Mouse (Mus musculus) forebrain, embryonic 16.5 days (tissue): ENCODE measurements around the gene Kcnq1. TPM values are rescaled to one million over a fixed set of nuclear protein-coding genes. Genes with fewer than 3 reads are reported as not detected.

Experiments used
- ATAC-seq: fragments of 200-750 bp; cut with Nextera tagmentation; 2 replicates; pipeline ENCODE4 v1.8.0; 2017; ENCODE audit warnings: mild to moderate bottlenecking, moderate library complexity
- H3K27ac ChIP-seq: fragments of 300-500 bp; sonication (generic); 2 replicates; pipeline ENCODE4 v1.5.1; 2014; ENCODE audit warnings: low read length, control low read depth
- H3K27me3 ChIP-seq: fragments of 300-500 bp; sonication (generic); replicated peaks from 2 replicates; pipeline ENCODE4 v1.6.1; 2014; ENCODE audit warnings: low read length; ENCODE audit not compliant: control insufficient read depth, insufficient read depth
- H3K36me3 ChIP-seq: fragments of 300-500 bp; sonication (generic); 2 replicates; pipeline ENCODE4 v1.6.1; 2014; ENCODE audit not compliant: control insufficient read depth, insufficient read depth
- H3K4me1 ChIP-seq: fragments of 300-500 bp; sonication (generic); replicated peaks from 2 replicates; pipeline ENCODE4 v1.6.1; 2014; ENCODE audit warnings: low read length; ENCODE audit not compliant: control insufficient read depth, insufficient read depth
- H3K4me2 ChIP-seq: fragments of 300-500 bp; sonication (generic); 2 replicates; pipeline ENCODE4 v1.6.1; 2014; ENCODE audit warnings: mild to moderate bottlenecking, low read length, control low read depth
- H3K4me3 ChIP-seq: fragments of 300-500 bp; sonication (generic); replicated peaks from 2 replicates; pipeline ENCODE4 v1.5.1; 2014; ENCODE audit warnings: mild to moderate bottlenecking, low read length, control low read depth
- H3K9ac ChIP-seq: fragments of 300-500 bp; sonication (generic); replicated peaks from 2 replicates; pipeline ENCODE4 v1.6.1; 2014; ENCODE audit warnings: low read depth, low read length, control low read depth
- H3K9me3 ChIP-seq: fragments of 300-500 bp; sonication (generic); 2 replicates; pipeline ENCODE4 v1.6.1; 2016; ENCODE audit warnings: low read length; ENCODE audit not compliant: control insufficient read depth
- WGBS: fragments of 180-500 bp; shearing (Covaris S2); extraction: QIAGEN DNeasy Blood & Tissue Kit; methylation state at CpG from one replicate; pipeline ENCODE4 v1.1.7; 2014; 5-methylcytosine and 5-hydroxymethylcytosine counted together
- polyA plus RNA-seq: library from polyadenylated mRNA; unstranded; fragments of >200 nt; fragmentation: Nextera tagmentation; extraction: Ambion mirVana; gene quantifications from 2 replicates; pipeline ENCODE4 v1.2.1, GENCODE M21; 2015

The Kcnq1 gene
- polyA plus RNA-seq, 1 experiment from 2014 or later, result 1.1 TPM

DNA sequence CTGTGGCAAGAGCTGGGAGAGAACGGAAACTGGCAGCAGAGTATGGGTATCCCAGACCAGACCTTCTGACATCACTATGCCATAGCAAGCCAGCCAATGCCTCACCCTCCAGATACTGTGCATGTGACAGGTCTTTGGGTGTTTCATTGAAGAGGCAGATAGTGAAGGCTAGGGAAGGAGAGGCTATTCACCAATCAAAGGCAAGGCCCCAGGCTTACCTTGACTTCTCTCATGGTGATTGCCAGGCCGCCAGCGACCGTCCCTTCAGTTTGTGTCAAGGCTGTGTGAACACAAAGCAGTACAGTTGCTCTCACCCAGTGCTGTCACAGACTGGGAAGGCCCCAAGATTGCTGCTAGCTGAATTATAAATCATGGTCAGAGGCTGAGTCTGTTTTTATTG, 75.1 kb downstream of the Kcnq1 start:
- ATAC-seq, result no peak
- Histone ChIP-seq H3K27ac (no peak overlapping the region), H3K9ac (no peak overlapping the region), H3K4me2 (no peak overlapping the region), H3K9me3 (no peaks in the 10 kb centered on the region), H3K4me3 (no peak overlapping the region), H3K36me3 (no peaks in the 10 kb centered on the region), H3K4me1 (peaks cover 5% of the 10 kb centered on the region), H3K27me3 (no peaks in the 10 kb centered on the region)
- WGBS, result 96% methylated on average over 4 of the region's 4 CpGs

DNA sequence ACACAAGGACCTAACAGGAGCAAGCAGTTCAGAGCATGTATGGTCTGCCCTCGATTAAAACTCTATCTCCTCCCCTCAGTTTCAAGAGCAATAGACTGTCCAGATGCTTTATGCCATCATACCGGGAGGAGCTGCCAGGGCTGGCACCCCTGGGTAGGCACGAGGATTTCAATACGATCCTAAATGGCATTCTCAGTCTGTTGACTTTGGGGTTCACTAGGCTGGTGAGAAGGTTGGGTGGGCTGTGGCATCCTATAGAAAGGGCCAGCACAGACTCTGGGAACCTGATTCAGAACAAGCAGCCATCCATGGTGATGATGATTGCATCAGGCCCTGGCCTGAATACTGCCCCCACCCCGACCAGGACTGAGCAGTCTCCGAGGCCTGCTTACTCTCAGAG, 79.3 kb downstream of the Kcnq1 start:
- no peaks in the 10 kb centered on the region for H3K27me3 ChIP-seq

DNA sequence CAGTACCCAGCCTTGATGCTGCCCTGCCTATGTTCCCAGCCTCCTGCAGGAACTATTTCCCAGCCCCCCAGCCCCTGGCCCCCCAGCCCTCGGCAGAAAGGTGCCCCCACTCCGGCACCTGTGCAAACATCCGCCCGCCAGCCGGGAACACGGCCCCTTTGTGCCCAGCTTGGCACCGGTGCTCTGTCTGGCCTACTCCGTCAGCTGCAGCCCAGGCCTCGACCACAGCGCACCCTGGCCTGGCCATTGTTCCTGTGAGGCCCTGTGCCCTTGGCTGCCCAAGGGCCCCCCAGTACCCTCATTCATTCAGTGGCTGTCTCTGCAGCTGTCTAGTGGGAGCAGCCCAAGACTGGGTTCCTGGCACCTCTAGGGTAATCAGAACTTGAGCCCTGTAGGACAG, 80.2 kb downstream of the Kcnq1 start:
- H3K4me3 ChIP-seq, result no peak overlapping the region
- H3K27me3 ChIP-seq, result no peaks in the 10 kb centered on the region
- no peak overlapping the region for H3K27ac ChIP-seq
- H3K36me3 ChIP-seq, result no peaks in the 10 kb centered on the region
- no peak; the same call in 1 of the 2 replicates for ATAC-seq
- no peak overlapping the region for H3K9ac ChIP-seq
- 73% methylated on average over 8 of the region's 10 CpGs for WGBS
- no peaks in the 10 kb centered on the region for H3K9me3 ChIP-seq
- 0 out of 2 replicates have a peak, but pooled peaks cover 3% of the 10 kb centered on the region for H3K4me1 ChIP-seq
- no peak overlapping the region for H3K4me2 ChIP-seq

More for the DNA sequence above, 79.3 kb downstream of the Kcnq1 start:
- no peak overlapping the region for H3K27ac ChIP-seq
- WGBS, result 78% methylated on average over 6 of the region's 6 CpGs
- H3K4me2 ChIP-seq, result no peak overlapping the region
- no peak for ATAC-seq
- no peak overlapping the region for H3K9ac ChIP-seq
- no peaks in the 10 kb centered on the region for H3K36me3 ChIP-seq
- peaks cover 6% of the 10 kb centered on the region for H3K4me1 ChIP-seq
- no peak overlapping the region for H3K4me3 ChIP-seq
- H3K9me3 ChIP-seq, result no peaks in the 10 kb centered on the region

DNA sequence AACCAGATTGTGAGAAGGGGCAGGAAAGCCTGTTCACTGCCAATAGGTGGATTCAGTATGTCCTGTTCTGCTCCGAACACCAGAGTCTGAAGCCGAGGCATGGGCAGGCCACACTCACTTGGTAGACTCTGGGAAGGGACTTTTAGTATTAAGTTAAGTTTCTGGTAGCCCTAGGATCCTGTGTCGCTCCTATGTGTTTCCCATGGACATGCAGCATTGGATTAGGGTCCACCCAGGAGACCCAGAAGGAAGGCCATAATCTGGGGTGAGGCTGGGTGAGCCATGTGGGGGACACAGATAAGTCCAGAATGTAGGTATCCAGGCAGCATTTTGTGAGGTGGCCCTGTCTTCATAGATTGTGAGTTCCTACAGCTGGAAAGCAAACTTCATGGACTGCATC, 81.0 kb downstream of the Kcnq1 start:
- no peaks in the 10 kb centered on the region for H3K27me3 ChIP-seq
- no peak for ATAC-seq
- H3K4me1 ChIP-seq, result 0 out of 2 replicates have a peak, but pooled peaks cover 3% of the 10 kb centered on the region
- no peak overlapping the region for H3K4me2 ChIP-seq
- 92% methylated on average over 3 of the region's 3 CpGs for WGBS
- no peak overlapping the region for H3K9ac ChIP-seq
- H3K9me3 ChIP-seq, result no peaks in the 10 kb centered on the region
- H3K27ac ChIP-seq, result no peak overlapping the region
- H3K36me3 ChIP-seq, result no peaks in the 10 kb centered on the region
- no peak overlapping the region for H3K4me3 ChIP-seq

DNA sequence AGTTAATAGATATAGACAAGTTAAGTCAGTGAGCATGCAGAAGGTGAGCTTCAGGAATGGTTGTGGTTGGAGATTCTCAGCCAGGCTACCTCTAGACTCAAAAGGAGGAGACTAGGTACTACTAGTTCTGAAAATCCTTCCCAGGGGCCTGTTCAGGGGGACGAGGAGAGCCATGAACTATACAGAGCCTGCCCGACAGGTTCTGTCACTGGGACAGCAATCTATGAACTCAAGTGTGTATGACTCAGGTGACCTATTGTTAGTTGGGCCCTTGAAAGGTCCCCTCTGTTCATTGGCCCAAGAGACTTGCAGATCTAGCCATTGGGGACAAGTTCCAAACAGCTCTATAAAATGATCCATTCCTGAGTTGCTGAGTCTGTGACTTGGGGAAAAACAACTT, 82.4 kb downstream of the Kcnq1 start:
- no peak overlapping the region for H3K4me2 ChIP-seq
- H3K9ac ChIP-seq, result no peak overlapping the region
- H3K36me3 ChIP-seq, result no peaks in the 10 kb centered on the region
- H3K27ac ChIP-seq, result no peak overlapping the region
- 0 out of 2 replicates have a peak, but pooled peaks cover 3% of the 10 kb centered on the region for H3K4me1 ChIP-seq
- H3K27me3 ChIP-seq, result no peaks in the 10 kb centered on the region
- no peaks in the 10 kb centered on the region for H3K9me3 ChIP-seq
- no peak overlapping the region for H3K4me3 ChIP-seq
- ATAC-seq, result no peak
- 83% methylated on average over 2 of the region's 2 CpGs for WGBS

DNA sequence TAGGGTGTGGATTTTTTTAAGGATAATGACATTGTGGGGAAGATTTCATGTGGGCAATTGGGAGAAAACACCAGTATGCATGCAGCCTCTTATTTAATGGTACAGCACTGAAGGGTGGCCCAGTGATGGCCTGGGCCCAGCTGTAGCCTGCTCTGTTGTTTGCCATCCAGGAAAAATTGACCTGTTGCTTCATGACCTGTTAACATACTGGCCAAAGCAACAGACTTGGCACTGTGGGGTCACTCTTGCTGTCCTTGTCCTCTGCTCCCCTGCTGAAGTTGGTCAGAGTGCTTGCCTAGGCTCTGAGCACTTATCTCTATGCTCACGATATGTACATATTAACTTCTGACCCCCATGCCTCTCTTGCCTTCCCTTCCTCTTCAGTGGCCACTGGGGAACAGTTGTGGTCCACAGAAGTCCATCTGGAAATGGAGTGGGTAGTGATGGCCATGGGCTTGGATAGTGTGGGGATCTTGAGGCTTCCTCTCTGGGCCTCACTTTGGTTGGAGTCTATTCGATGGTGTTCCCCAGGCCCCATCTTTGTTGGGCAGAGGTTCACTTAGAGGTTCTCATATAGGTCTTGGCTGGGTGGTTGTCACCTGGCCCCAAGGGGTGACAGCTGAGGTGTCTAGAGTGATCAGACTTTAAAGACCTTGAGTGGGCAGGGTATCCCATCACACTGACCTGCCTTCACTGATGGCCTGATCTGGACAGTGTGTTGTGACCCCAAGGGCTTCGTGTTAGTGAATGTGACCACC, 84.0 kb downstream of the Kcnq1 start:
- Histone ChIP-seq H3K27me3 (no peaks in the 10 kb centered on the region), H3K36me3 (no peaks in the 10 kb centered on the region), H3K27ac (no peak overlapping the region), H3K9me3 (no peaks in the 10 kb centered on the region), H3K4me1 (0 out of 2 replicates have a peak, but pooled peaks cover 3% of the 10 kb centered on the region), H3K9ac (no peak overlapping the region), H3K4me2 (no peak overlapping the region), H3K4me3 (no peak overlapping the region)
- WGBS, result 87% methylated on average over 3 of the region's 3 CpGs
- ATAC-seq, result no peak

DNA sequence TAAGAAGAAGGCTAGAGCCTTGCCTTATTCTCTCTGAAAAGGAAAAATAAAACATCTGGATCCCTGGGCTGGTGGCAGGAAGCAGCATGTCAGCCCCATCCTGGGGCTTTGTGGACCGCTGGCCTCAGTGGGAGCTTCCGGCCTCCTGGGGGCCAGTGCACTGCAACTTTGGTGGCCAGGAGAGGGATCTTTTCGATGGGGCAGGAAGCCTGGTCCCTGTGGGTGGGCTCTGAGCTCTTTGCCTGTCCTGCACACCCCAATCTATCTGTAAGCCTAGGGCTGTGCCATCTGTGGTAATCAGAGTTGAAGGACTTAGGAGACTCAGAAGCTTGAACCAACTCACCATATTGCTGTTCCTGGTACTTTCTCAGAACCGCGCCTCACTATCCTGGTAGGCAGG, 84.7 kb downstream of the Kcnq1 start:
- Histone ChIP-seq H3K4me1 (0 out of 2 replicates have a peak, but pooled peaks cover 3% of the 10 kb centered on the region), H3K4me2 (no peak overlapping the region), H3K9me3 (no peaks in the 10 kb centered on the region), H3K27me3 (no peaks in the 10 kb centered on the region), H3K9ac (no peak overlapping the region), H3K36me3 (no peaks in the 10 kb centered on the region), H3K4me3 (no peak overlapping the region), H3K27ac (no peak overlapping the region)
- 77% methylated on average over 5 of the region's 5 CpGs for WGBS
- no peak for ATAC-seq

DNA sequence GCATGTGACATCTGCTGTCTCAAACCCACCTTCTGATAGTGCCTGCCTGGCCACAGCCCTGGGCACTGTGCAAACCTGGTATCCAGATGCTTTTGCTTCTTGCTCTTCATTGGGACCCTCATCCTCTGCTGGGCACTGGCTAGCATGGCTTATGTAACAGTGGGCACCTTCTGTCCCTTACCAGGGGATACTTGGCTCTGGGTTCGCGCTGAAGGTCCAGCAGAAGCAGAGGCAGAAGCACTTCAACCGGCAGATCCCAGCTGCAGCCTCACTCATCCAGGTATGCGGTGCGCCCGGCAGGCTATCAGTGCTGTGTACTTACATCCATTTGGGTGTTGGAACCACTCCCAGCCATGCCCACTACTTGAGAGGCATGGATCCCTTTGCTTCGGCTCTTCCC, 86.2 kb downstream of the Kcnq1 start:
- WGBS, result 91% methylated on average over 7 of the region's 7 CpGs
- no peaks in the 10 kb centered on the region for H3K36me3 ChIP-seq
- H3K9me3 ChIP-seq, result no peaks in the 10 kb centered on the region
- no peaks in the 10 kb centered on the region for H3K4me1 ChIP-seq
- no peak overlapping the region for H3K4me3 ChIP-seq
- H3K4me2 ChIP-seq, result no peak overlapping the region
- H3K9ac ChIP-seq, result no peak overlapping the region
- H3K27me3 ChIP-seq, result no peaks in the 10 kb centered on the region
- no peak overlapping the region for H3K27ac ChIP-seq
- ATAC-seq, result no peak

DNA sequence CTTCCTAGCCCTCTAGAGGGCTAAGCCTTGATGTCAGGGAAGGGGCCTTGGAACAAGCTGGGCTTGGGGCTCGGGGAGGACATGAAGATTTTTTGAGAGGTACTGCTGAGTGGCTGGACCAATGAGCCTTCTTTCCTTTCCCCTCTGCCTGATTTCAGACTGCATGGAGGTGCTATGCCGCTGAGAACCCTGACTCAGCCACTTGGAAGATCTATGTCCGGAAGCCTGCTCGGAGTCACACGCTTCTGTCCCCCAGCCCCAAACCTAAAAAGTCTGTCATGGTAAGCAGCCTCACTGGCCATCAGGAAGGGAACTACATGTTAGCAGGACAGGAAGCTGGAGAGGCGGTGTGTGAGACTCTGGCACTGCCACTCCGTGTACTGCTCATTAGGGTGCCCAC, 87.9 kb downstream of the Kcnq1 start:
- no peak for ATAC-seq
- 89% methylated on average over 7 of the region's 7 CpGs for WGBS

More for the DNA sequence above, 87.9 kb downstream of the Kcnq1 start:
- H3K27ac ChIP-seq, result no peak overlapping the region
- H3K4me2 ChIP-seq, result no peak overlapping the region
- no peaks in the 10 kb centered on the region for H3K36me3 ChIP-seq
- no peaks in the 10 kb centered on the region for H3K9me3 ChIP-seq
- H3K9ac ChIP-seq, result no peak overlapping the region
- no peaks in the 10 kb centered on the region for H3K27me3 ChIP-seq
- no peak overlapping the region for H3K4me3 ChIP-seq
- H3K4me1 ChIP-seq, result peaks cover 10% of the 10 kb centered on the region
